Mouse (Mus musculus): ENCODE results near the gene Kif21a. TPM values are rescaled to one million over a fixed set of nuclear protein-coding genes. Genes with fewer than 3 reads are reported as not detected.
A peak's percentile ranks its signal among the peaks of the same experiment; 100 is the strongest.

Kif21a gene
- 100 to 1,000 TPM; 104 to 113 TPM for total RNA-seq (2021)

DNA sequence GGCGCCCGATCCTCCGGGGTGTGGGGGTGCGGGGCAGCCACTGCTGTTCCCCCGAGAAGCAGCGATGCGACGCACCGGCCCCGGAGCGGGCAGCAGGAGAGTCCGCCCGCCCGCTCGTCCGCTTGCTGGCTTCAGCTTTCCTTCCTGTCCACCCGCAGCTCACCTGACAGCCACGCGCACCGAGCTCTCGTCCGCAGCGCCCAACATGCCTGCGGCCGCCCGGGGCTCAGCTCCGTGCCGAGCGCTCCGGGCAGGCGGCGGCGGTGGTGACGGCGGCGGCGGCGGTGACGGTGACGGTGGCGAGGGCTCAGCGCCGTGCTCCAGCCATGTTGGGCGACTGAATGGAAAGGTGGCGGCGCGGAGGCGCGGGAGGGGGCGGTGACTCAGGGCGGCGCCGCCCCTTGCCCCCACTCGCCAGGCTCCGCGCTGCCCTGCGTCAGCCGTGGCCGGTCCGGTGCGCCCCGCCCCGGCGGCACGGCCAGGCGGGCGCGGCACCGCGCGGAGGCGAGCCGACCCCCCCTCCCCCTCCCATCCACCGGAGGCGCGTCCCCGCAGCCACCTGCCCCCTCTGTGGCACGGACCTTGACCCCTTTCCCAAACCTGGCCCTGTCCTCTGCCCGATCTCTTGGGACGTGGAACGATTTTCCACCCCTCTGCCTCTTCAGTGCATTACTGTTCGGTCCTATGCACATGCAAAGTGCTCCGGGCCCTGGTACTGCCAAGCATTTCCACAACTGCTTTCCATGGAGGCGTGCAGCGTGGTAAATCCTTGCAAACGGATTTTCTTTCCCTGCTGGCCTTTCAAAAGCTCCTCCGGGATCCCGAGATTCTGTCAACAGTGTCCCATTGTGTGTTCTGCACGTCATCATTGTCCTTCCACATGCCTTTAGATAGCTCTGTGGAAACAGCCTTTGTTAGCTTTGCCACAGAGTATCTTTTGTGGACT lies at the start of gene Kif21a:
Gene Kif21a, minus strand, starts transcription at position 453 of the 946 bp plus-strand sequence.
- peak; percentile 62 to 74 for DNase-seq (ENCODE audit: extremely low spot score in 1 of 2, low spot score in 1 of 2)

DNA sequence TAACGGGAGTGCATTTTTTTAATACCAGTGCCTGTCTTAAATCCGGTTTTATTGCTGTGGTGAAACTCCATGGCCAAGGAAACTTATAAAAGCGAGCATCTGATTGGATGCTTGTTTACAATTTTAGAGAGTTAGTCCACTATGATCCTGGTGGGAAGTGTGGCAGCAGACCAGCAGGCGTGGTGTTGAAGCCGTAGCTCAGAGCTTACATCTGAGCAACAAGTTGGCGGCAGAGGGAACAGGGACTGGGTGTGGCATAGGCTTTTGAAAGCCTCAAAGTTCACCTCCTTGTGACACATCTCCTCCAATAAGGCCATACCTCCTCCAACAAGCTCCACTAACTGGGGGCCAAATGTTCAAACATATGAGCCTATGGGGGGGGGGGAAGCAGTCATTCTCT lies 46.9 kb upstream of the Kif21a start:
- no peak for DNase-seq (ENCODE audit: extremely low spot score in 1 of 2, low spot score in 1 of 2)

DNA sequence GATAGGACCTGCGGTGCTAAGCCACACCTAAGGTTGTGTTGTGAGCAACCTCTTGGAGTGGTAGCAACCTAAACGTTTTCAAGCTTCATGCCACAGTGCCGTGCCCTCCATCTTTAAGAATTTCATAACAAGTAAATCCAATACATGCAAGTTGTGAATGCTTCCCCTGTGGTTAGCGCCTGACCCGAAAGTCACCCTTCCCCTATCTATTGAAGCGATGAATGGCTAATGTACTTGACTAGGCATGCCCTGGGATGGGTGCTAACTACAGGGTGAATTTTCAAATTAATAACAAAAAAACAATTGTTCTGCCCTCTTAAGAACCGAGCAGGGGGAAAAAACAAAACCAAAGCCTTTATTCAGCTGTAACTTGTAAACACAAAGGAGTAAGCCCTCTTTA lies 39.7 kb upstream of the Kif21a start:
- DNase-seq (ENCODE audit: extremely low spot score in 1 of 2, low spot score in 1 of 2) = no peak

DNA sequence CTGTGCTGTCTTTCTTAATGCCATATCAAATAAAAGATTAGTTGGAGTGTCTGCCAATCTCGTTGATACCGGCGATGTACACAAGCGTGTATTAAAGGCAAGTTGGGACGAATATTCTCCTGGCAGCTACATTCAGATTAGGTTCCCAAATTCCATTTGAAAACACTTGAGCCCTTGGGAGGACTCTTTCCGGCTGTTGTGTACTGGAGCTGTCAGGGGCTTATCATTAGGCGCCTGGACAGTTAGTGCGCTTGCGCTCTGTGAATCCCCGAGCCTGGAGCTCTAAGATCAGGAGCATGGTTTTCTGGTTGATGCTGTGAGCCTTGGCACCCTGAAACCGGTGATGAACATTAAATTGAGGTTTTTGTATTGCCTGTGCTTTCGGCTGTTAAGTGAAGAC lies 38.3 kb upstream of the Kif21a start:
- DNase-seq (ENCODE audit: extremely low spot score in 1 of 2, low spot score in 1 of 2) = no peak

DNA sequence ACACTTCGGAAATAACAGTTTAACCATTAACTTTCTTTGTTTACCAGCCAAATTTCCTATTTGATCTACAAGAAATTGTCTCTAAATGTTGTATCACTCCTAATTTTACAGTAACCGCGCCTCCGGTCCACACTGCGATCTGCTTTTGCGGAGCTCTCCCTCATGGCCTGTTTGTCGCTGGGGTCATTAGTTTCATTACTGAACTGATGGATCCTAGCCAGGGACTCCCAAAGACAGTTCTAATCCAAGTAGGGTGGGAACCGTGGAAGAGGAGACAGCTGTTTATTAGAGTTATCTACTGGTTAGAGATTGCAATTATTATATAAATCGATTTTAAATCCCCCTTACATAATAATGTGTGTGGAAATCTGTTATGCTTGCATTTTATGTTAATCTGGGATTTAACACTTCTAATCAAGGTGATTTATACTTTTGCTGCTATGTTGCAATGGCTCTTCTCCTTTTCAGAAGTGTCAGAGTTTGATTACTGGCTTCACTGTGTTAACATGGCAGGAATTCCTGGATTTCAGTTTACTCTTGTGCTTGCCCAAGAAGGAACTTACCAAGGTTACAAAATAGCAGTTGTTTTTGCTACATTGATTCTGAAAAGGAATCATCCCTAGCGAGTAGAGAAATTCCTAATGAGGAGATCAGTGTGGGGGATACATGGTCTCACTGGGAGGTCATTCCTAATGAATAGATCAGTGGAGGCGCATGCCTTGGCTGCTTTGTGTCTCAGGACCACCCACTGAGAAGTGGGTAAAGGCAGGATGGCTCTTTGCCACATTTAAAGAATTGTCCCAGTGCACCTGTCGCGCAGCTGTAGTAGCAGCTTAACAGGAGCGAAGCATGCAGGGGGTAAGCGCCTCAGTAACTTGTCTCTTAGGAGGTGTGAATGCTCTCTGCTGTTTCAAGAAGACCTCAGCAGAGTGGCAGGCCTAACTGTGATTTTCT lies 28.0 kb upstream of the Kif21a start:
- DNase-seq (ENCODE audit: extremely low spot score in 1 of 2, low spot score in 1 of 2) = no peak

DNA sequence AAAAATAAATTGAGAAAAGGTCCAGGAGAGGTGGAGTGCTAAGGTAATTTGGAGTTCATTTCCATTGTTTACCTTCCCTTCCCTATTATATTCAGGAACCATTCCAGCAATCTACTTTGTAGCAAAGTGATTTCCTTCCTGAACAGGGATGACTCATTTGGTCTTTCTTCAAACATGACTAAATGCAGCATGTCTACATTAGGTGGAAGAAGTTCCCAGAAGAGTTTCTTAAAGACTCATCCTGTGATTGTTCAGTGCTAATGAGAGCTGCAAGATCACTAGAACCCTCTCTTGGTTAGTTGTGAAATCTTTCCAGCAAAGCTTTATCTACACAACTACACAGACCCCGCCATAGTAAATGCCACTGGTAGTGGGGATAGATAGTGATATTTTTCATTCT lies 22.7 kb upstream of the Kif21a start:
- DNase-seq (ENCODE audit: extremely low spot score in 1 of 2, low spot score in 1 of 2) = no peak

DNA sequence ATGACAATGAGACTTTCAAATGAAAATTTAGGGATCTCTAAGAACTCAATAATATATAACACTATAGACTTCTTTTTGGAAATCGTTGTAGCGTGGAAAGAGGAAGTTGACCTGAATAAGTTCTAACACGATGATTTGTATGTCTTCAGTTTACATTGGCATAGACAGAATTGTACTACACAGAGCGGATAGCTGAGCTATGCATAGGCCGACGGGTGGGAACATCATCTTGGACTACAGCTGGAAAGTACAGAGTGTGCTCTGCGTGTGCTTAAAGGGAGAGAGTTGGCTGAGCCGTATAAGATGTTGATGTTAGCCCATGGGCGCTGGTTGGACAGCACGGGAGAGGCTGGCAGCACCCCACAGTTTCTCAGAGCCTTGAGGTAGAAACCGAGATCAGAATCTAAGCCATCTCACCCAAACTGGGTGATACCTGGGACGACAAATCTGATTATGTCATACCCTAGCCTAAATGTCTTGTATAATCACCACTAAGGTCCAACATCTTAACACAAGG lies 14.6 kb upstream of the Kif21a start:
- DNase-seq (ENCODE audit: extremely low spot score in 1 of 2, low spot score in 1 of 2) = no peak

DNA sequence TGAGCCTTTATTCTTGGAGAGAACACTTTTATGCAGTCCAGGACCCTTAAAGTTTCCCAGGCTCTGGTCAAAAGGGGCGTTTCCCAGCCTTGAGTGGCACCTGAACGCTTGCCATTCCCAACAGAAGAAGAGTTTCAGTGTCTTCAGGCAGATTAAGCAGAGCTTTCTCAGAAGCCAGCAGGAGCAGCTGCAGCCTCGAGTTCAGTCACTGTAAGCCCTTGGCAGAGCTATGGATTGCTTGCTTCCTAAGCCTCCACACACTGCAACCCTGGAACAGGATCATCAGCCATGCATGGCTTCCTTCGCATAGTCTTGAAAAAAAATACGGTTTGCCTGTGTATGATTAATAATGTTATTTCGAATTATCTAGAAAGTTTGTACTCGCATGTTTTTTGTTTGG lies 14.1 kb upstream of the Kif21a start:
- no peak for DNase-seq (ENCODE audit: extremely low spot score in 1 of 2, low spot score in 1 of 2)

DNA sequence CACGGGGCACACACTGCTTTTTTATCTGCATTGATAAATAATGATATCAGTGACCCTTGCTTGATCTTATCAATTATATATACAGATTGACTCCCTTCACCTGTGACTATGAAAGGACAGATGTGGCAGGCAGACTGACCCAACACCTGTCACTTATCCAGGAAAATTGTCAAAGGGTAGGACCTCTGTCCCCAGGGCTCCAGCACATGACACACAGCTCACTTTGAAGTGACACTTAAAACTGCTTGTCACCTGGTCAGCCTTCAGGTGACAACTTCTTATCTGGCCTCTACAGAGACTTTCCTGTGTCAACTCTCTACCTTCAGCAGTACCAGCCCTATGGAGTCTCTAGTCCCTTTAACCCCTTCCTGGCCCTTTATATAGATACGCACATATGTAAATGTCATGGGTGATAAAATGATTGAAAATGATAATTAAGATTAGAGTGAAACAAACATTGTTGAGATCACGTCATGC lies 7.2 kb upstream of the Kif21a start:
- no peak for DNase-seq (ENCODE audit: extremely low spot score in 1 of 2, low spot score in 1 of 2)

DNA sequence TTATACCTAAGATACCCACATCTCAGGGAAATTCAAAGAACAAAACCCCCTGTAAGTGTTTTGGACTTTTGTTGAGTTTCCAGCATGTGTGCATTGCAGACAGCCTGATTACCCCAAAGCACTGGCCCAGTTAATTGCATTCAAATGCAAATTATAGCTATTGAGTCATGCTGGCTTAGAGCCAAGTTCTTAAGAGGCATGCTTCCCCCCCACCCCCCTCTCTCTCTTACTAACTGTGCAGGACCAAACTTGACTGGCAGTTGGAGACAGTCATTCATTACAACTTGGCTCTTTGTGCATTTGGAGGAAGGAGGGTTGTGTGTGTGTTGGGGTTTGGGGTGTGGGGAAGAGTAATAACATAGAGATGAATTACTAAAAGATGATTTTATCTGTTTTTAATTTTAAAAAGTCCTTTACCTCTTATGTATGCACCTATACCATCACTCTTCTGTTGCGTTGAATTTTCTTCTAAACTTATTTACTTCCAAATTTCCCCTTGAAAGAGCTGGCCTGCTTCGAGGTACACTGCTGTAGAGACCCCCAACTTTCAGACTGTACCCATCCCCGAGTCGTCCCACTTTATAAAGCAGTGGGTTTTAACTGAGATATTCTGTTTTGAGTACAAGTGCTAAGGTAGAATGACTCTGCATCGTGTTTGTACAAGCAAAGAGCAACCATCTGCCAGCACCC lies 6.6 kb upstream of the Kif21a start:
- DNase-seq (ENCODE audit: extremely low spot score in 1 of 2, low spot score in 1 of 2) = no peak

DNA sequence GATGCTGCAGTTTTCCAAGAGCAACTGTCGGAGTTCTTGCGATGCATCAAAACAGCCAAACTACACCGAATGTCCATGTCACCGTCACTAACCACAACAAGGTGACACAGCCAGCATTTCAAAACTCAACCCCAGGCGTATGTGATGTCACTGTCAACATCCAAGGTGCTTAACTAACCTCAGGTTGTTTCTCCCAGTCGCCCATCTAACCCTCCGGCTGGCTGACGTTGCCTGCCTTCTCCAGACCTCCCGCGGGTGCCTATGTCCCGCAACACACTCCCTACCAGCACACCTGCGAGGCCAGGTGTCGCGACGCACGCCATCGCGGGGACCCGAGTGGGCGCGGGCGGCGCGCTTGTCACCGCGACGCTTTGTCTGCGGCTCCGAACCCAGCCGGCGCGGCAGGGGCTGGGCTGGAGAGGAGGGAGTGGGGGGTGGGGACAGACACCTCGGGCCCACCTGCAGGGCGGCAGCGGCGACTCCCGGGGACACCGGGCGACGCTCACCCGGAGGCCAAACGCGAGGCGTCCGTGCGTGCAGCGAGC lies 725 bp downstream of the Kif21a start:
- peak; percentile 20 to 39 for DNase-seq (ENCODE audit: extremely low spot score in 1 of 2, low spot score in 1 of 2)

DNA sequence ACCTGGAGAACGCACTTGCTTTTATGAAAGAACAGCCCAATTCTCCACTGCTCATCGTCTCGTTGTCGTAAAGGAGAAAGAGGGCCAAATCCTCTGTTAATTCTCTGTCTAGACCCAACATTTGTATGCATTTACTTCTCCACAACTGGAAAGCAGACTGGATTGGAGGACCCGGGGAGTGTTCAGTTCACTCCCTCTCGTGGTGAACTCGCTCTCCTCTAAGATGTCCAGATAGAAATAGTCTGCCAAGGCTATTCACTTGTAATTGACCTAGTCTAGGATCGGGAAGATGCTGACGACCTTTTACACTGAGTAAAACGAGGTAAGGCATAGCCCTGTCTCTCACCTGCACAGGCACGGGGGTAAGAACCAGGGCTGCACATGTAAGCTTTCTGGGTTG lies 2.1 kb downstream of the Kif21a start:
- DNase-seq (ENCODE audit: extremely low spot score in 1 of 2, low spot score in 1 of 2) = no peak

DNA sequence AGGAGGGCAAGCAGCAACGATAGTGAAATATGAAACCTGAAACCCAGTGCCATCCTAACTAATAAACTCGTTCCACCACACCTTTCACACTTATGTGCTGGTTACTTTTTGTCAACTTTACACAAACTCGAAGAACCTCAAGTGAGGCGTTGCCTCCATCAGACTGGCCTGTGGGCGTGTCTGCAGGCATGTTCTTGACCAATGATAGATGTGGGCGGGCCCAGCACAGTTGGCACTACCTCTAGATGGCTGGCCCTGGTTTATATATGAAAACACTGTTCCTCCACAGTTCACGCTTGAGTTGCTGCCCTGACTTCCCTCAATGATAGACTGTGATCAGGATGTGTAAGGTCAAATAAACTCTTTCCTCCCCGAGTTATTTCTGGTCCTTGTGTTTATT lies 3.2 kb downstream of the Kif21a start:
- no peak for DNase-seq (ENCODE audit: extremely low spot score in 1 of 2, low spot score in 1 of 2)

DNA sequence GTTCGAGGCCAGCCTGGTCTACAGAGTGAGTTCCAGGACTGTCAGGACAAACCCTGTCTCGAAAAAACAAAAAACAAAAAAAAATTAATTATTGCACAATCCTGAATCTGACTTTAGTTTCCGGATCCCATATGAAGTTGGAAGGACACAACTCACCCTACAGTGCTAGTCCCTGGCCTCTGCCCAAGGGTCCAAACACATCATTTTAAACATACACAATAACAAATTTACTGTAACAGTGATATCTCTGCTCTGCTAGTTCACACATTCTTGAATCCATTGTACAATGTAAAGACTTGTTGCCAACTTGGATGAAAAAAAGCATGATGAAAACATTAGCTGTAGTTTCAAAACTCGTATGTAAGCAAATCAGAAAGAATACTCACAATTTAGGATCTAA lies 6.5 kb downstream of the Kif21a start:
- DNase-seq (ENCODE audit: extremely low spot score in 1 of 2, low spot score in 1 of 2) = no peak

DNA sequence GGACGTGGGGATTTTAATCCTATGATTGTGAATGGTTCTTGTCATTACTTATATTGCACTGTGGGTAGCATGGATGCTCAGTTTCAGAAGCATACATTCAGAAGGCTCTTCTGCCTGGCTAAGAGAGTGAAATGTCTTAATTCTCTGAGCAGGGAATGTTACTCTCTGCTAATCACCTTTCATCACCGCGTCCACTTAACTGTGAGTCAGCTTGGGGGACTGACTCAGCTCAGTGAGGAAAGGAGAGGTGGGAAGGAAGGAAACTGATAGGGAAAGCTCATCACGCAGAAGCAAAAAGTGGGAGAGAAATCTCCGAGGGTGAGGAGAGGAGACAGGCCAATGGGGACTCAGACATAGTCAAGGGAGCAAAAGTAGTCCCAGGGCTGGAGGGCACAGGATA lies 10.9 kb downstream of the Kif21a start:
- no peak for DNase-seq (ENCODE audit: extremely low spot score in 1 of 2, low spot score in 1 of 2)

DNA sequence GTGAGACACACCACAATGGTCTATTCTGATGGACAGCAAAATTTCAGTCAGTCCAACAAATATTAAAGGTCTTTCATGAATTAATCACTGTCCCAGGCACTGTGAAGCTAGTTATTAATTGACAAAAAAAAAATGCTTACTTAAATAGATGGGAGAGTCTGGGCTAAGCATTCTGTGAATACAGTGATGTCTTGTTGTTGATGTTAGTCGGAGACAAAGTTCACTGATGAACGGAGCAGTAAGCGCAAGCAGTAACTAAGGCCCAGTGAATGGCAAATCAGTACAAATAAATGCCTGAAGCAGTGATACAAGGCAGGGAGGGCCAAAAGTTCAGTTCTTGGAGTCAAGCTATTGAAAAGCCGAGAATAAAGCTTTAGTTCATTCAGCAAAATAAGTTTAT lies 15.7 kb downstream of the Kif21a start:
- no peak for DNase-seq (ENCODE audit: extremely low spot score in 1 of 2, low spot score in 1 of 2)

DNA sequence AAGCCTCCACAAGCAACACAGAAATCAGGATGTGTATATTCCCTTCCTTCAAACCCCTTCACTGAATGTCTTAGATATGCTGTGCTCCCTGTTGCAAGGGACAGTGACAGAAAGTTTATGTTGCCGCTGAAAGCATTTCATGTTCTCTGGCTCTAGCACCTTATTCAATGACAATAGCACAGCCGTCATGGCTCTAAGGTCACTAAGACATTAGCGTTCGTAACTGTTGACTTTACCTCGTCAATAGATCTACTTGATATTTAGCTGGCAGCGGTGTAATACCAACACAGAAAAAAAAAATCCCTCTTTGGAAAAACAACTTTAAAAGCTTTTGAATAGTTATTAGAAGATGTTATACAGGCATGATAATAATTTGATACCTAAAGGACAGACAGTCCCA lies 16.2 kb downstream of the Kif21a start:
- DNase-seq (ENCODE audit: extremely low spot score in 1 of 2, low spot score in 1 of 2) = no peak

DNA sequence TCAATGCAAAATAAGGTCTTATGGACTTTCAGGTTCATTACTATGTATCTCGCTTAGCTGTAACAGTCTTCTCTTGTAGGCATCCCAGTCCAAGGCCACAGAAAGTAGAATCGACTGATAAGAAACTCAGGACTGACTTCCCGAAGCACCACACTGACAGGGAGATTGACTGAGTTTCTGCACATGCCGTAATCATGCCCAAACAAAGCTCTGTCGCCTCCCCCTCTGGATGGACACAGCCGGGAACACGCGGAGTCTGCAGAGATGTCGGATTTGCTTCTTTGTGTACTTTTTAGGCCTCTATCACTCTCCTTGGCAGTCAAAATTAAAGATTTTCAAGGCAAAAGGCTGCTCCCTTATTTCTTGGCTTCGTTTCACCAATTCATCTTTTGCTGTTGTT lies 20.8 kb downstream of the Kif21a start:
- DNase-seq (ENCODE audit: extremely low spot score in 1 of 2, low spot score in 1 of 2) = no peak

DNA sequence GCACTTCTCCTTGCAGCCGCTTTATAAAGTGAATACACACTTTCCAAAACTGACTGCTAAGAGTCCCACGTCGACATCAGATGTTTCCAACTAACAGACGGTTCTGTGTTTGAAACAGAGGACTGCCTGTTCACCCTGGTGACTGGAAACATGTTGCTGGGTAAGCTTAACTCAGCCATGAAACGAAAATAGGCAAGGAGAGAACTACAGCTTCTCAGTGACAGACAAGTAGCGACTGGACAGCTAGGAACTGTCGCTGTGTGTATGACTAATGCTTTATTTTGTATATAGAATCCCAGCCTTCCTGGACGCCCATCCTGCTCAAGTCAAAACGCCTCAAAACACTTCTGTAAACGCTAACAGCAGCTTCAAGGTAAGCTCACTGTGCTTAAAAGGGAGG lies 21.3 kb downstream of the Kif21a start:
- no peak for DNase-seq (ENCODE audit: extremely low spot score in 1 of 2, low spot score in 1 of 2)

DNA sequence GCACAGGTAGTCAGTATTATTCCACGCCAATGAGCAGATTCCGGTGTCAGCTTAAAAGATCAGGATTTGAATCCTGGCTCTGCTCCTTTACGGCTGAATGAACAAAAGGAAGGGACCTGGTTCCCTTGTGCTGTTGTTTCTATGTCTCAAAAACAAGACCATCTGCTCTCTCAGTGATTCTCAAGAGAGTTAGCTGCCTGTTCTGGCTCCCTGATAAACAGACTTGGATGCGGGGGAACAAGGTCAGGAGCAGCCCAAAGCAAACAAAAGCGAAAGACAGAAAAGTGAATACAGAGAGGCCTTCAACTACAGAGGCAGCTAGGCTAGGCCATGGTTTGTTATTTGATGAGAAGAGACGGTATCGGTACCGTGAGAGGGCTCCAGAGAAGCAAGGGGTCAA lies 27.5 kb downstream of the Kif21a start:
- DNase-seq (ENCODE audit: extremely low spot score in 1 of 2, low spot score in 1 of 2) = no peak

All from layer of hippocampus, postnatal 25 days (tissue).